Mouse (Mus musculus): ENCODE measurements around the gene Tmem203.
A peak's percentile ranks its signal among the peaks of the same experiment; 100 is the strongest.

Tmem203 gene

DNA sequence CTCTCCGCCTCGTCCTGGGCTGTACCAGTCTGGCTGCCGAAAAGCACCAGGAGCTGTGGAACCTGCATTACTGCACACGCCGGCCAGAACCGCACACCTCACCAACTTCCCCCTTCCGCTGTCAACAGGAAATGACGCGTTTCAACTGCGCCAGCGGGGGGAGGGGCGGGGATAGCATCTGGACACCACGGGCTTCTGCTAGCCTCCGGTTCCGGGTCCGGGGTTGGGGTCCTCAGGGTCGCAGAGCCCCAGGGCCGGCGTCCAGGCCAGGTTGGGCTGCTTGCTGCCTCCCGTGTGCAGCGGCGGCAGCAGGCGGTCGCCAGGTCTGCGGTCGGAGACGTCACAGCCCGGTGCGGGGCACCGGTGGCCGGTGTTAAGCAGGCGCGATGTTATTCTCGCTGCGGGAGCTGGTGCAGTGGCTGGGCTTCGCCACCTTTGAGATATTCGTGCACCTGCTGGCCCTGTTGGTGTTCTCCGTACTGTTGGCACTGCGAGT lies at the start of gene Tmem203:
Gene Tmem203, plus strand, starts transcription at position 156 of the 496 bp plus-strand sequence.
- DNase-seq (ENCODE audit: low read depth in 2 of 2, low spot score in 2 of 2) = peak; percentile 80 to 90

DNA sequence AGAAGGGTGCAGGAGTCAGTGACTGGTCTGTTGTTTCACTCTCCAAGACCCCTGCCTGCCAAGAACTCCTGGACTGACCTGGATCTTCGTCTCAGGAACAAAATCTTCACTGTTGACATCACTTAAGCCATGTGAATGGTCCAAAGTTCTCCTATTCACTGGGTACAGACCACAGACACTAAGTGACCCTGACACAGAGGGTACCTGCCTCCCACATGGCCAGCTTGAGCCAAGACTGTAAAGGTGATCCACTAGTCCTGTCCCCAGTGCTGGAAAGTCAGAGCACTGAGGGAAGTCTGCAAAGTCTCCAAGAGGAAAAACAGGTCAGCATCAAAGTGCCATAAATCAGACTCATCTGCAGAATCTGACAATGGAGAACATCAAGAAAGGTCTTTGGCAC lies 47.6 kb upstream of the Tmem203 start:
- DNase-seq (ENCODE audit: low read depth in 2 of 2, low spot score in 2 of 2) = no peak

DNA sequence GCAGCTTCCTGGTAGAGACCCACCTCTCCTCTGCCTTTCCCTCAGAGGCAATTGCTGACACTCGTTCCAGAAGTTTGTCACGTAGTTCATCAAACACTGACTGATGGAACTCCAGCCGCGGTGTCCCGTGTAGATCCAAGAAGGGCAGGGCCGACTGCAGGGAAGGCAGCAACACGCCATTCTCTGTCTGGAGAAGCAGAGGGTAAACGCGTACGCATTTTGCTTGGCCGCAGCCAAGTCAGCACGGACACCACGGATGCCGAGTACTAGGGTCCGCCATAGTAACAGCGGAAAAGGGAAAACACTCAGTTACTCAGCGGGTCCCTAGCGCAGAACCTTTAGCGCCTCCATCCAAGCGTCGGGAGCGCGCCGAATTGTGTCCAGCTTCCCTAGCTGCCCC lies 44.6 kb upstream of the Tmem203 start:
- peak in 1 of 2 experiments; percentile 6 for DNase-seq (ENCODE audit: low read depth in 2 of 2, low spot score in 2 of 2)

DNA sequence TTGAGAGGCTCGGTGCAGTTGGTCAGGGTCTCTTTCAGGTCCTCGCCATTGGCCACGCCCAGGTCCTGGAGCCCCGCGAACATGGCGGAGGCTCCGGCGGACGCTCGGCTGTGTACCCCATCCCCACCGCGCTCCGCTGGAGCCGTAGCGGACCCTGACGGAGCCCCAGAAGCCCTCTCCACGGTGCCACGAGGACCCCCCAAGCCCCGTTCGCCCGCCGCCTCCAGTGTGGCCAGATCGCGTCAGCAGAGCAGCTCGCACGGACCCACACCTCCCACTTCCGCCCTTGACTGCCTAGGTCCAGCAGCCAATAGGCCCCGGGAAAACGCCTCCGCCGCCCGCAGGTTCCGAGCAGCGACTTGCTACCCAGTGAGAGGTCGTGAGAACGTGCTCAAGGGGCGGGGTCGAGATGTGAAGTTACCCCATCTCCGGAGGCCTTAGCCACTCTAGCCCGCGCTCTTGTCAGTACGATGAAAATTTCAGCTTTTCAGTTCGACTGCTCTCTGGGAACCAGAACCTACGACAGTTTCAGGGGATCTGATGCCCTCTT lies 44.0 kb upstream of the Tmem203 start, which contains the start of gene Nelfb:
Gene Nelfb, minus strand, starts transcription at position 369 of the 550 bp plus-strand sequence.
- DNase-seq (ENCODE audit: low read depth in 2 of 2, low spot score in 2 of 2) = peak; percentile 77 to 81

DNA sequence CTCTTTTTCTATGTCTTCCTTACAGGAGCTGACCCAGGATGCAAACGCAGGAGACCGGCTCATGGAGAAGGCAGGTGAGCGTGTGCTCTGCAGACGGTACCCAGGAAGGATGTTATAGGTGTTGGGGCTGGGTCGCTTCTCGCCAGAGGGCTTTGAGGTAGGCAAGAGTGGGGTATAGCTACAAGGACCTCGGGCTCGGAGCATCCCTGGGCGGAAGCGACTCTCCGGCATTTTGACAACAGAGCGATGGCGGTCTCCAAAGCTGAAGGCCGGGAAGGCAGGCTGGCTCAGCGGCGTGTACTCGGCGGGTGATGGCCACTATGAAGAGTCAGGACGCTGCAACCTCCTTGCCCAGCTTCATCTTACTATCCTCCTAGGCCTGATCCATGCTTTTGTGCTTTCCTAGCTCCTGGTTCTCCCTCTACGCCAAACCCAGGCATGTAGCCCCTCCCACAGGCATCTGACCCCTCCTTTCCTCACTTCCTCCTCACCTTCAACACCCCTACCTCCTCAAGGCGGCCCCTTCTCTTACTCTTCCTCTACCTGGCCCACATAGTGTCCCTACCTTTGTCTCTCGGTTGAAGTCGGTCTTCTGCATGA lies 41.9 kb upstream of the Tmem203 start:
- DNase-seq (ENCODE audit: low read depth in 2 of 2, low spot score in 2 of 2) = no peak

DNA sequence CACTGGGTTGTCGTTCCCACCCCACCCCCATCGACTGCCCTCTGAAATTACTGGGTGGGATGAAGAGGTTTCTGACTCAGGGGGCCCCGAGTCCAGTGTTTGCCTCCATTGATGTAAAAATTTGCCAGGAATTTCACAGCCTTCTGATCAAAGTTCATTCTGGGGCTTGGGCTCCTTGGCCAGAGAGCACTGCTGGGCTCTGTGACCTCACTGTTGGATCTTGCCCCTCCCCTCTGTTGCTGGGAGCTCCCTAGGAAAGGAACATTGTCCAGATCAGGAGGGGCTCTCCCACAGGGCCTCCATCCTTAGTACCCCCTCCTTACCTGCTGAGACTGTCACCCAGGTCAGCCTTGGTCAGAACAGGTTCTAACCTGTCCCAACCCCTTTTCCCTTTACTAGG lies 40.8 kb upstream of the Tmem203 start, which contains the start of gene Stpg3:
Gene Stpg3, minus strand, starts transcription at position 194 of the 400 bp plus-strand sequence.
- DNase-seq (ENCODE audit: low read depth in 2 of 2, low spot score in 2 of 2) = no peak

DNA sequence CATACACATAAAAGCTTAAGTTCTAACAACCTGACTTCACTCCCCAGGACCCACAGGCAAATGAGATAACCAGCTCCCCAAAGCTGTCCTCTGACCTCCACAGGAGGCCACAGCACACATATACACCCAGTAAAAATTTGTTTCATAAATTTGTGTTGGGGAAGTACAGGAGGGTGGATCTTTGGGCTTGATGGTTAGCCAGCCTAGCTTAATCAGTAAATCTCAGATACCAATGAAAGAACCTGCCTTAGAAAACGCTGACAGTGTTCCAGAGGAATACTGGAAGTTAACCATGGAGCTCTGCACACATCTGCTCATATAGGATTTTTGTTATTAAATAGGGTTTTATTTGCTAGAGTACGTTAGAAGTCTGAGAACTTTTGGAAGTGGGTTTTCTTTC lies 37.6 kb upstream of the Tmem203 start:
- DNase-seq (ENCODE audit: low read depth in 2 of 2, low spot score in 2 of 2) = no peak

DNA sequence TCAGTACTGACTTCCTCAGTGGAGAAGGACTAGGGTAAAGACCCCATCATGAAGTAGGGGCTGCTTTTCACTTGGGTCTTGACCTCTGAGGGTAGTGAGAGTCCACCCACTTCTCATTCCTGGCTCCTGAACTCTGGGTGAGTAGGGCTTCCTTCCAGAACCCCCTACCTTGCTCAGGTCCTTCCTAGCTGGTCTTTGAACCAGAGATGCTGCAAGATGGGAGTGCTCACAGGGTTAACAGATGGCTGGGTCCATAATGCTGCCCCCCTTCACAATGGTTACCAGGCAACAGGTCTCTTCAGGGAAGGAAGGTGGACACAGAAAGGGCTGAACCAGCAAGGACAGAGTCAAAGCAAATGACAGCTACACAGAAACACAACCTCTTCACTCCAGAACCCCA lies 36.8 kb upstream of the Tmem203 start, which contains the start of gene Fam166a:
Gene Fam166a, plus strand, starts transcription at position 301 of the 400 bp plus-strand sequence.
- DNase-seq (ENCODE audit: low read depth in 2 of 2, low spot score in 2 of 2) = no peak

DNA sequence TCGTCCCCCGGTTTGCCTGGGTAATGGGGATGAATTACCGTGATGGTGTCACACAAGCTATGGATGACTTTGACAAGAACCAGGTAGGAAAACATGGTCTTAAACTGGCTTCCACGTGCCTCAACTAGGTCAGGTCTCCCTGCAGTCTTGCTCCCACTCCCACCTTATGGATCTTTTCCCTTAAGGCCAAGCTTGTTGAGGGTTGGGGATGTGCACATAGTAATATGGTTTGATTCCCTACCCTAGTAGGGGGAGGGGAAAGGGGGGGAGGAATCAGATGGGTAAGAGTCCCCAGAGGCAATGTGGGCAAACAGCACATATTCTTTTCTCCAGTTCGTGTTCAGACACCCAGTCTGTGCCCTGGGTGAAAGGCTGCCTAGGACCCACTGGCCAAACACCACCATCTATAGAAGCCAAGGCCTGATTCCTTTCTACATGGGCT lies 33.9 kb upstream of the Tmem203 start:
- no peak for DNase-seq (ENCODE audit: low read depth in 2 of 2, low spot score in 2 of 2)

DNA sequence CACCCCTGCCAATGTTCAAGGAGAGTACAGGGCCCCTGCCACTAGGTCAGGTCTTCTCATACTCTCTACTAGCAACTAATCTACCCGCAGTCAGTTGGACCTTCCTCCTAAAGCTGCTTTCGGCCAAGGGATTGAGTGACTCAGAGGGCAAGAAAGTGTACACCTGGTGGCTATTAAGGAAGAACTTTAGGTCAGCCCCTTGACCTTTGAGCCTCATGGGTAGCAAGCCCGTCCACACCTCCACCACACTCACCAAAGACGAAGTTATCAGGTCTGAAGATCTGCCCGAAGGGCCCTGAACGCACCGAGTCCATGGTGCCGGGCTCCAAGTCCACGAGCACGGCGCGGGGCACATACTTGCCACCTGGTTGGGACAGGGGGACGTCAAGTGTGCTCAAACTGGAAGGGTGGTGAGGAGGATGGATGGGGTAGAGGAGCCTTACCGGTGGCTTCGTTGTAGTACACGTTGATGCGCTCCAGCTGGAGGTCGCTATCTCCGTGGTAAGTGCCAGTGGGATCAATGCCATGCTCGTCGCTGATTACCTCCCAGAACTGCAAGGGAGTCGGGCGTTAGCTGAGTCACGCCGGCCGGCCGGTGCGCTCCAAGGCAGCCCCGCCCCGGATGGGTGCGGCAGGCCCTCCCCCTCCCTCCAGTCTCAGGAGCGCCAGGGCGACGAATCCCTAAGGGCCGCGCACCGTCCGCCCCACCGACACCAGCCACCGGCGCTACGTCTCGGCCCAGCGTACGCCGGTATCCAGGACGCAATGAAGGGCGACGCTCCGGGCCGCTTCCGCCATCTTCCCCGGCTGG lies 31.4 kb upstream of the Tmem203 start:
- DNase-seq (ENCODE audit: low read depth in 2 of 2, low spot score in 2 of 2) = peak in 1 of 2 experiments; percentile 59

DNA sequence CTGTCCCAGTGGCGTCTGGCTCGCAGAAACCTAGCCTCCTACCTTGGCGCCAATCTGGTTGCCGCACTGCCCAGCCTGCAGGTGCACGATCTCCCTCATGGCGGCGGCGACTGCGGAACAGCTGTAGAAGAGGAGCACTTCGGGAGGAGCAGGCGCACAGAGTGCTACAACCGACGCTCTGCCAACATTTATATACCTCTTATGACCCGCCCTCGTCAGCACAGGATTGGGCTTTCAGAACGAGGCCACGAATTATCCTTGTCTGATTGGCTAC lies 30.8 kb upstream of the Tmem203 start, which contains the start of gene Tubb4b:
Gene Tubb4b, minus strand, starts transcription at position 211 of the 274 bp plus-strand sequence.
- DNase-seq (ENCODE audit: low read depth in 2 of 2, low spot score in 2 of 2) = no peak

DNA sequence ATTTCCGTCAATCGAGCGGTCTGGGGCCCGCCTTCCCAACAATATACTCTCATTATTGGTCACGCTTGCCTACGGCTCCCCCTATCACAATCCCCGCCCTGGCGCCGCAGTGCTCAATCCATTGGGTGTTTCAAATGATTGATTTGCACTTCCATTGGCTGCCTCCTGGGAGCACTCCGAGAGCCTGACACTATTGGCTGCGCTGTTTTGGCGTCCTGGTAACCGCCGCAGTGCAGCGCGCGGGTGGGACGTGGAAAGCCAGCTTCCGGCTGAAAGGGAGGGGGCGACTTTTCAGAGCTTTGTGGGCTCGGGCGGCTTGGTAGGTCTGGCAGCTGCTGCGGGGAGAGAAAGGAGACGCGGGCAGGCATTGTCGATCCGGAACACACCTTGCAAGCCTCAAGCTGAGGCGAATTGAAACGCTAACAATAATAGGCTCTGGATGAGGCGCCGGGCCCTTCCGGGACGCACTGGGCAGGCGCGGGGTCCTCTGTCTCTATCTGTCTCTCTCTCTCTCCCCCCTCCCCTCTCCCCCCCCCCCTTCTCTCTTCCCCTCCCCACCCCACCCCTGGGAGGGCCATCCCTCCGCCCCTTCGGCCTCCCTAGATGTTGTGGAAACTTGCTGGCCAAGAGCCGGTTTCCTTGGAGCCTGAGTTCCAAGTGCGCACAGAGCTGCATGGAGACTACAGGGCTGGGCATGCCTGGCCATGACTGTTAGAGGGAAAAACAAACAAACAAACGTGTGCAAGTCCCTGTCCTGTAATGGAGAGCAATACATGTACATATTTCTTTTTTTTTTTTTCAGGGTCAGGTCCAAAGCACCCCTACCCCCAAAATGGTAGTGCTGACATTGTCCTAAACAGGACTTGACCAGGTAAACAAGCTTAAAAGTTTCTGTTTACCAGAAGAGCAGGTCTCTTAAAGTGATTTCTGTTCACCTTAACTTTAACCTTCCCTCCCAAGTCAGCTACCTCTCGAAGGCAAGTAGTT lies 30.2 kb upstream of the Tmem203 start:
- DNase-seq (ENCODE audit: low read depth in 2 of 2, low spot score in 2 of 2) = peak; percentile 97 to 99

DNA sequence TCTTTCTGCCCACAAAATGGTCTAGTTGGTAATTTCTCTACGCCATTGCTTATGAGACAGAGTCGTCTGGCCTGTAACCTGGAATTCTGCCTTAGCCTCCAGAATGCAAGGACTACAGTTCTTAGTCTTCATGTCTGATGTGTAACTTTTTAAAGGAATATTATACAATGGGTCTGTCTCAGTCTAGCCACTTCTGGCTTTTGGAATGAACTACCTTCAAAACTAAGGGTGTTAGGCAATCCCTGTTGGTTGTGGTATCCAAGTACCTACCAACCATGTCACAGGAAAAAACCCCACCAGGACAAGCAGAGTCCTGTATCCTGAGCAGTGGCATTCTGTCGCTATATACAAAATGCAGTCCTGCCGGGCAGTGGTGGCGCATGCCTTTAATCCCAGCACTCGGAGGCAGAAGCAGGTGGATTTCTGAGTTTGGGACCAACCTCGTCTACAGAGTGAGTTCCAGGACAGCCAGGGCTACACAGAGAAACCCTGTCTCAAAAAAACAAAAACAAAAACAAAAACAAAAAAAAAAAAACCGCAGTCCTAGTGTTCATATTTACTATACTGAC lies 29.3 kb upstream of the Tmem203 start:
- no peak for DNase-seq (ENCODE audit: low read depth in 2 of 2, low spot score in 2 of 2)

DNA sequence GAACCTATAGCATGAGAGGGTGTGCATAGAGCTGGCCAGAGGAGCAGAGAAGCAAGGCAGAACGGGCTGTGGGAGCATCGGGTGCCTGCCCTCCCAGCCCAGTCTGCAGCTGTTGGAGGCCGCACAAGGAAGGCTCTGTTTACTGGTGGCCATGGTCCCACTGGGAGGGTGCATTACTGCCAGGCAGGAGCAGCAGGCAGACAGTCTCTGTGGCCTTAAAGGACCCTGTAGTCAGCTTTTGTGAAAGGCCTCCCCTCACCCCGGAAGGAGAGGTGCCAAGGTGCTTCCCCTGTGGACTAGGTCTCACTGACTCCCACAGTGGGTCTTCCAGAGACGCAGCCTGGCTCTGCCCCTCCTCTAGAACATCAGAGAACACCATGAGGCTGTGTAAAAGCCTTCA lies 28.4 kb upstream of the Tmem203 start:
- no peak for DNase-seq (ENCODE audit: low read depth in 2 of 2, low spot score in 2 of 2)

DNA sequence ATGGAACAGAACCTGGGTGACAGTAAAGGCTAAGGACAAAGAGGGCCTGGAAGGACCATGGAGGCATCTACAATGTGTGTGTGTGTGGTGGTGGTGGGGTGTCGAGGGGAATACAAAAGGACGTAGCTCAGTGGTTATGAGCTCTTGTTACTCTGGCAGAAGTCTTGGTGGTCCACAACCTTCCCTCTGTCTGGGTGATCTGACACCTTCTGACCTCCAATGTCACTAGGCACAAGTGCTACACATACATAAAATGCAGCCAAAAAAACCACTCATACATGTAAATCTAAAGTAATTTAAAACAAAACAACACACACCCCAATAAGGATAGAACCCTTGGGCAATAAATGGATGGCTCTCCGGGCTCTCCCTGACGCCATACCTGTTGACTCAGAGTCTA lies 27.8 kb upstream of the Tmem203 start:
- DNase-seq (ENCODE audit: low read depth in 2 of 2, low spot score in 2 of 2) = no peak

DNA sequence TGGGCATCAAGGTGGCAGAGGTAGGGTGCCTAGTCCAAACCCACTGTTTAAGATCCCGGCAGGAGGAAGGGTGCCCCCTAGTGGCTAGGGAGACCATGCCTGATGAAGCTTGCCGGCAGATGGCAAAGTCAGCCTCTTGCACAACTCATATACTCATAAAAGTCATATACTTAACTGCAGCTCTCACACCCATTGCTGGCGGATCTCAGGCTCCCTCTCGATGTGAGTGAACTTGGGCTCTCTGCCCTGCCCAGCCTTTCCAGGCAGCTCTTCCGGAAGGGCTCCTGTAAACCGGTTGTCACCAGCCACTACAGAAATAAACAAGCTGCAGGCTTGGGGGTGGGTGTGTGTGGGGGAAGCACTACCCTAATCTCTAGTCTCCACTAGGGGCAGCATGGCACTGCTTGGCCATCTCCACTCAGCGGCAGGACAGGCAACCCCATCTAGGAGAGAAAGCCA lies 26.8 kb upstream of the Tmem203 start:
- peak; percentile 79 to 87 for DNase-seq (ENCODE audit: low read depth in 2 of 2, low spot score in 2 of 2)

DNA sequence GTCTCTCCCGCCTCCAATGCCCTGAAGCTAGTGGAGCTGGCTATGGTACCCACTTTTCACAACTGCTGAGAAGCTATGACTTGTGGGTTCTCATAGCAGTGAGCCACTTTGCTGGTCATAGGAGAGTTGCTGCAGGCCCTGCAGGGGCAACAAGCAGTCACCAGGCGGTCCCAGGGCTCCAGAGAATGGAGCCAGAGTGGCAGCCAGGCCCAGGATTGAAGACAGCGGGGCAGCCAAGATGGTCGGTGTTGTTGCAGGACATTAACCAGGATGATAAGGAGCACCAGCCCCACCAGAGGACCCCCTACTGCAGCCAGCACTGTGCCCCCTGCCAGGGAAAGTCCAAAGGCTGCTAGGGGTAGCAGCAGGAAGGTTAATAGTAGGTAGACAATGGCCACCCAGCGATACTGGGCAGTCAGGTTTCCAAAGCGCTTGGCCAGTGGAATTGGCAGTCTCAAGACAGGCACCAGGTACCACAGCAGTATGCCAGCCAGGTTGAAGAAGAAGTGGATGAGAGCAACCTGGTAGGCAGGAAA lies 26.2 kb upstream of the Tmem203 start:
- DNase-seq (ENCODE audit: low read depth in 2 of 2, low spot score in 2 of 2) = no peak

DNA sequence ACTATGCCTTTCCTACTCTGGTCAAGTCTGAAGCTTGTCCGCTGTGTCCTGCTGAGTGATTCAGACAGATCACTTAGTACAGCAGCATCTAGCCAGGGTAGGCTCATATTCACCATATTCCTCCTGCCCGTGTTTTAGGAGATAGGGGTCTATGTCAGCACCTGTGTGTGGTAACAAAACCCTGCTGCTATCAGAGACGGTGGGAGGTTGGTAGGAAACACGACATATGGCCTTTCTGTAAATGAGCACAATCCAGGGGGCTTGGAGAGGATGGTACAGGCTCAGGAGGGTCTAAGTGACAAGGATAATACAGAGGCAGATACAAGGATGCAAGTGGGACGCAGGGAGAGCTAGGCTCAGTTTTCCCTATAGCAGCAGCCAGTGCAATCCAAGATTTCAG lies 25.7 kb upstream of the Tmem203 start:
- no peak for DNase-seq (ENCODE audit: low read depth in 2 of 2, low spot score in 2 of 2)

DNA sequence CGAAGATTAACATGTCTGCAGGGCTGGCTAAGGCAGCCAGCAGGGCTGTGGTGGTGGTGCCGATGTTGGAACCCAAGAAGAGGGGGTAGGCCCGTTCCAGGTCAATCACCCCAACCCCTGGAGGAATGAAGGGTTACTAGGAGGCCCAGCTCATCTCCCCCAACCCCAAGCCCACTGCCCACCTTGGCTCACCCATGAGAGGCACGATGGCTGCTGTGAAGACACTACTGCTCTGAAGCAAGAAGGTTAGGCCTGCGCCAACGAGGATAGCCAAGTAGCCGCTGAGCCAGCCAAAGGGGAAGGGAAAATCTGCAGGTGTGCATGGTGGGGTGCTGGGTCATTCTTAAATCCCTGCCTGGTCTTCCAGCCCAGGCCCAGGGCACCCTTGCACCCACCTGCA lies 24.7 kb upstream of the Tmem203 start:
- DNase-seq (ENCODE audit: low read depth in 2 of 2, low spot score in 2 of 2) = no peak

DNA sequence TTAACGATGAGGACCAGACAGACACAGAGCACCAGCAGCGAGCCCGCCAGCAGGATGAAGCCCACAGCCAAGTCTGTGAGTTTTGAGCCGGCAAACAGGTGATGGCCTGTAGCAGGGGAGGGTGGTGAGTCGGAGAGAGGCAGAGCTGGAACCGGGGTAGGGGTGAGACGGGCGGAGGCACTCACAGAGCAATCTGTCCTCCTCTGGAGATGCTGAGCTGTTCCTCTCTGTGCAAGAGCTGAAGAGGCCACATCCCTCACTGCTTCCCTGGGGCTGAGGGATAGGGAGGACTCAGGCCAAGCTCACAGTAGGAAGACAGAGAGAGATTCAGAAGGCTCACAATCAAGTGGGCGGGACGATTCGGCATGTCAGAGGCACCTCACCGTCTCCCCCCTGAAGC lies 24.2 kb upstream of the Tmem203 start:
- DNase-seq (ENCODE audit: low read depth in 2 of 2, low spot score in 2 of 2) = no peak
